Mouse (Mus musculus): Measurements from ENCODE around the gene Trim47.

Trim47 gene

GRCm38 (mm10) chr11:116062521-116062920, 64.5 kb downstream of the Trim47 start:
- DNase-seq (ENCODE audit: low read depth, low spot score), result no peak

- no peak for DNase-seq (ENCODE audit: low read depth, low spot score)
Observed at GRCm38 (mm10) chr11:116061641-116062415, 65.2 kb downstream of the Trim47 start.

DNA sequence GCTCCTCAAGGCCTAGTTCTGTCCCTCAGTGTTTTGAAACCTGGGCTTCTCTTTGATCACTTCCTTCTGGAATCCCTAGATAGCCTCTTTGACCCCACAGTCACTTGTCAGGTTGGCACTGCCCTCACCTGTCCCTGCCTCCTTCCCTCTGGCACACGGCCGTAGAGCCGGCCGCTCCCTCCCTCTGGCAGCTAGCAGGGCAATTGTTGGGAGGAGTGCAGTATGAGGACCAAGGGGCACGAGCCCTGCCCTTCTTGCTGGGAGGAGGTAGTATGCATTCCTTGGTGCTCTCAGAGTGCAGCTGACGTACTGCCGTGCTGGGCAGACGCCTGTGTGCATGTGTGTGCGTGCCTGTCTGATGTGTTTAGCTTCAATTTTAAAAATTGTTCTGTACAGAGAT, 66.4 kb downstream of the Trim47 start:
- DNase-seq (ENCODE audit: low read depth, low spot score), result no peak

GRCm38 (mm10) chr11:116059691-116060025, 67.4 kb downstream of the Trim47 start:
- DNase-seq (ENCODE audit: low read depth, low spot score), result no peak

- no peak for DNase-seq (ENCODE audit: low read depth, low spot score)
Observed at GRCm38 (mm10) chr11:116058868-116059690, 67.9 kb downstream of the Trim47 start.

DNA sequence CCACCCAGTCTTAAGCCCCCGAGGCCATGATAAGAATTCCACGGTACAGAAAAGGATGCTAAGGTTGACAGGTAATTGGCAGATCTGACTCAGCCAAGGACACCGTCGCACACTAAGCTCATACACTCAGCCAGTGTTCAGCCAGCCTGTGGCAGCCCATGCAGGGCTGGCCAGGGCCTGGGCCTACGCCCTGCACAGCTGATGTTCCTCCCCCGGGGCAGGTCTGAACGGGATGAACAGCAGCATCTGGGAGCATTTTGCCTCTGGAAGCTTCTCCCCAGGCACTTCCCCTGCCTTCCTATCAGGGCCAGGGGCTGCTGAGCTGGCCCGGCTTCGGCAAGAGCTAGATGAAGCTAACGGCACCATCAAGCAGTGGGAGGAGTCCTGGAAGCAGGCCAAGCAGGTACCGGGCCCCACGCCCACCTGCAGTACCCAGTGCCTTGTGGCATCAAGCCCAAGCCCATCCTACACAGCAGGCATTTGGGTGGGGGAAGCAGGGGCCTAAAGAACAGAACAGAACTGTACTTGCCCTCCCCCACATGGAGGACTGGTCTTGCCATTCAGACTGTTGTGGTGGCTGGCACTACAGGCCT, 68.9 kb downstream of the Trim47 start:
- no peak for DNase-seq (ENCODE audit: low read depth, low spot score)

- no peak for DNase-seq (ENCODE audit: low read depth, low spot score)
Observed at GRCm38 (mm10) chr11:116057237-116057881, 69.7 kb downstream of the Trim47 start.

DNA sequence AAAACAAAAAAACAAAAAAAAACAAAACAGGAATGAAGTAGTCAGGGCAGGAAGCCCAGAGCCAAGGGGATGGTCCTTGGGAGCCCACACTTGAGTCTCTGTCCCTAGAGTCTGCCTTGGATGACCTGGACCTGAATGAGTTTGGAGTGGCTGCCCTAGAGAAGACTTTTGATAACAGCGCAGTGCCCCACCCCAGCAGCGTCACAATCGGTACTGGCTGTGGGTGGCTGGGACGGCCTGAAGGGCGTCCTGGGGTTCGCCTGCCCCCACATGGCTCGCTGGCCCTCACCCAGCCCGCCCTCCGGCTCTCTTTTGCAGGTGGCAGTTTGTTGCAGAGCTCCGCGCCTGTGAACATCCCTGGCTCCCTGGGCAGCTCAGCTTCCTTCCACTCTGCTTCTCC, 71.1 kb downstream of the Trim47 start:
- no peak for DNase-seq (ENCODE audit: low read depth, low spot score)
